Mouse (Mus musculus) cerebellum, adult 2 months (tissue): ENCODE data around the gene Fam193b. TPM values are rescaled to one million over a fixed set of nuclear protein-coding genes. Genes with fewer than 3 reads are reported as not detected.

Source experiments
- DNase-seq, 2 experiments: peaks; one replicate each; pipeline ENCODE4 v3.0.0; 2021
- H3K27ac ChIP-seq: fragments of 200-500 bp; 2 replicates; pipeline ENCODE4 v1.5.1; 2012; ENCODE audit warnings: low read length, control low read depth, inconsistent platforms; ENCODE audit not compliant: insufficient read depth
- H3K27me3 ChIP-seq: fragments of 200-500 bp; 2 replicates; pipeline ENCODE4 v1.6.1; 2012; ENCODE audit warnings: inconsistent platforms, mild to moderate bottlenecking, low read length, moderate library complexity; ENCODE audit not compliant: control insufficient read depth, insufficient read depth
- H3K4me1 ChIP-seq: fragments of 200-500 bp; 2 replicates; pipeline ENCODE4 v1.6.1; 2011; ENCODE audit warnings: low read length; ENCODE audit not compliant: control insufficient read depth, insufficient read depth
- H3K4me3 ChIP-seq: fragments of 200-500 bp; replicated peaks from 2 replicates; pipeline ENCODE3; 2011; ENCODE audit warnings: mild to moderate bottlenecking, low read depth, low read length, control low read depth; ENCODE audit not compliant: insufficient read depth
- CTCF ChIP-seq: fragments of 200-500 bp; IDR thresholded peaks from 2 replicates; pipeline ENCODE4 v1.5.1; 2011; ENCODE audit warnings: low read depth, mild to moderate bottlenecking, control low read depth, low read length, moderate library complexity, borderline replicate concordance; ENCODE audit not compliant: insufficient read depth
- POLR2A ChIP-seq: fragments of 200-500 bp; IDR thresholded peaks from 2 replicates; pipeline ENCODE4 v1.6.1; 2011; ENCODE audit warnings: low read length, control low read depth, borderline replicate concordance; ENCODE audit not compliant: insufficient read depth
- WGBS: fragments of 180-500 bp; shearing (Covaris S2); methylation state at CpG from one replicate; pipeline ENCODE4 v1.1.7; 2018; 5-methylcytosine and 5-hydroxymethylcytosine counted together
- polyA plus RNA-seq: library from polyadenylated mRNA; depleted of rRNA; stranded (reverse); fragments of >200 nt; gene quantifications from 2 replicates; pipeline ENCODE4 v1.2.3, GENCODE M21; 2012

The Fam193b gene
- polyA plus RNA-seq, 1 experiment: 127 TPM

DNA sequence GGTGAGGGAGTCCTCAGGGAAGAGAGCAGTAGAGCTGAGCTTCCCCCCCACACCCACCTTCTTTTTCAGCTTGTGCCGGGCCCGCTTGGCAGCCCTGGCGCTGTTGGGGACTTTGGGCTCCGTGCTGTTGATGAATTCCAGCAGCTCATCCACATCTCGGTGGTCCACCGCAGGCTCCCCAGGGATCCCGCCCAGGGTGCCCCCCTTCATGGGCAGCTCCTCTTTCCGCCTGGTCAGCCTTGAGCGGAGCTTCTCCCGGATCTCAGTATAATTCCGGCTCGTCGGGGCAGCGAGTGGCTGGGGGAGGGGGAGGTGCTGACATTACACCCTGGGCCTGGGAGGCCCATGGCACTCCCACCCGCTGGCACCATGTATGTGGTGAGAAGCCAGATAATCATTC lies 21.9 kb downstream of the Fam193b start:
- no peak for DNase-seq
- Histone ChIP-seq H3K27me3 (no peaks in the 10 kb centered on the region), H3K4me3 (no peak overlapping the region), H3K4me1 (no peaks in the 10 kb centered on the region), H3K27ac (no peak overlapping the region)
- 75% methylated on average over 15 of the region's 15 CpGs for WGBS
- TF ChIP-seq CTCF (no peak), POLR2A (no peak)

DNA sequence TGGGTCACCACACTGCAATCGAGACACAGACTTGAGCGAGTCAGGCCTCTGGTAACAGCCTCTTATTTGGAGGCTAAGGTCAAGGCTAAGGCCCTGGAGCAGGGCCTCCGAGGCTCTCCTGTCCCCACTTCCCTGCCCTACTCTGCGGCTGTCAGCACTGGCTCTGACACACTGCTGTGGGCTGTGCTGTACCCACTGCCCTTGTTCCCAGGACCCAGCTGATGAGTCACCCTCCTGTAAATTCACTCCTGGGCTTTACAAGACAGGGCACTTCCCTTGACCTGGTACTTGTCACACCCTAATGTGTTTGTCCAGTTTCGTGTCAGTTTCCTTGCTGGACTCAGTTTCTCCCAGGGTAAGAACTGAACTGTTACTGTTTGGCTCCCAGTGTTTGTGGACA lies 22.5 kb downstream of the Fam193b start:
- 92% methylated on average over 5 of the region's 5 CpGs for WGBS
- no peak for DNase-seq

DNA sequence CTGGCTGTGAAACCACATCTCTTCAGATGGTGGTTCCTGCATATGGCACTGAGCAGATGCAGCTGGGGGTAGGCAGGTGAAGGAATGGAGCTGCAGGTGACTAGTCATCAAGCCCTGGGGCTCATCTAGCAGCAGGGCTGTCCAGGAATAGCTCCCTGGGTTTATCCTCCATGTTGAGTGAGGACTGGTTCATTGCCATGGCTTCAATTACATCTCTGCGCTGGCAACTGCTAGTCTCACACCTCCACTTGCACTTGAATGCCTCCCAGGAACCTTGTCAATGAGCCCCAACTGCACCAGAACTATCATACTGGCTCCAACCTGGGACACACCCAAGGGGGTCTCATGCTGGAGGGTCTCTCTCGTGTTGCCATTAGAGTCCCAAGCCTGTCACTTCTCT lies 23.0 kb downstream of the Fam193b start:
- no peak for DNase-seq
- Histone ChIP-seq H3K27ac (no peak overlapping the region), H3K4me1 (no peaks in the 10 kb centered on the region), H3K4me3 (no peak overlapping the region), H3K27me3 (no peaks in the 10 kb centered on the region)
- 82% methylated on average over 2 of the region's 2 CpGs for WGBS
- TF ChIP-seq POLR2A (no peak), CTCF (no peak)

More for the DNA sequence above, 22.5 kb downstream of the Fam193b start:
- TF ChIP-seq CTCF (no peak), POLR2A (no peak)
- Histone ChIP-seq H3K27ac (no peak overlapping the region), H3K4me3 (no peak overlapping the region), H3K27me3 (no peaks in the 10 kb centered on the region), H3K4me1 (no peaks in the 10 kb centered on the region)

DNA sequence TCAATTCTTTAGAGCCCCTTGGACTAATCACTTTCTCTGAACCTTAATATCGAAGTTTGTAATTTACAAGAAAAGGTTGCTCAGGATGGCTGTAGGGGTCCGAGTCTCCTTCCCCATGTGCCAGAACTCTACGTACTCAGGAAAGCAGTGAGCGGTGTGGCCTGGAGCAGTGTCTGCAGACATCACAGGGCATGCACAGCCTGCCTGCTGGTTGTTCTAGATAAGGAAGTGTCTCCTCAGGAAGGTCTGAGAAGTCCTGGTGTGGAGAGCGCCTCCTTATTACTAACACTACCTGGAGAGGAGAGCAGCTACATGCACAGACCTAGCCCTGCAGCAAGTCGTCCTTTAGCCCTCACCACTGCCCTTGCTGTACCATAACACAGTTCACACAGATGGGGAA lies 26.1 kb downstream of the Fam193b start:
- WGBS: 86% methylated on average over 6 of the region's 6 CpGs
- DNase-seq: no peak
- TF ChIP-seq CTCF (no peak), POLR2A (no peak)
- no peaks in the 10 kb centered on the region for H3K4me1 ChIP-seq
- H3K27ac ChIP-seq: no peak overlapping the region
- no peak overlapping the region for H3K4me3 ChIP-seq
- no peaks in the 10 kb centered on the region for H3K27me3 ChIP-seq

DNA sequence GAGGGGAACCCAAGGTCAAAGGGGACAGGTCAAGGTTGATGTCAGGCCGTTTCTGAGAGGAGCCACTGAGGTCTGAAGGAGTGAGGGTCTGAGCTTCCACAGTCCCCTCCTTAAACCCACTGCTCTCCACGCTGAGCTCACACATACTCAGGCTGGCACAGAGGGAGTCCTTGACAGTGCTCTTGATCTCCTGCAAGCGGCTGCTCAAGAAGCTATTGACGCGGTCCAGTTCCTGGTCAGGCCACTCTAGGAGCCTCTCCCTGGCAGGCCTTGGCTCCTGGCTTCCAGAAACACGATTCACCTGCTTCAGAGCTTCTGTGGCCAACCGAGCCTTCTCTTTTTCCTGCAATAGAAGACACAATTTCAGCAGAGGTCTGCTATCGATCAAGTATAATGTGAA lies 27.5 kb downstream of the Fam193b start:
- H3K27ac ChIP-seq: no peak overlapping the region
- TF ChIP-seq POLR2A (no peak), CTCF (no peak)
- 85% methylated on average over 8 of the region's 8 CpGs for WGBS
- DNase-seq: no peak
- no peaks in the 10 kb centered on the region for H3K4me1 ChIP-seq
- H3K27me3 ChIP-seq: no peaks in the 10 kb centered on the region
- H3K4me3 ChIP-seq: no peak overlapping the region

DNA sequence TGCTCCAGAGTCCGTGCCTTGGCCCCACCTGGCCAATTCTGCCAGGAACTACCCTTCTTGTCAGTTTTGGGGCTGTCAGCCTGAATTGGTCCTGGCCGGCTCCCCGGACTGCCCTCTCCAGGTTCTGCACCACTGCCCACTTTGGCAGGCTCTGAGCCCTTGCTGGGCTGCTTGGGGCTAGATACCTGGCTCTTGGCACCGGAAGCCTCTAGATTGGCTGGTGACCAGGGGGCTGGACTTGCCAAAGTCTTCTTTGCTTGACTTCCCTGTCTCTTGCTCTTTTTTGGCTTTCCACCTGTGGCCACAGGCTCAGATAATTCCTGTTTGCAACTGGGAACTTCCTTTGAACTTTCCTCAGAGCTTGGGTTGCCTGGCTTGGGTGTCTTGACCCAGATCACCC lies 28.0 kb downstream of the Fam193b start:
- Histone ChIP-seq H3K4me3 (no peak overlapping the region), H3K27me3 (no peaks in the 10 kb centered on the region), H3K27ac (no peak overlapping the region), H3K4me1 (no peaks in the 10 kb centered on the region)
- TF ChIP-seq POLR2A (no peak), CTCF (no peak)
- peak; percentile 36 to 38 for DNase-seq
- 33% methylated on average over 4 of the region's 4 CpGs for WGBS

DNA sequence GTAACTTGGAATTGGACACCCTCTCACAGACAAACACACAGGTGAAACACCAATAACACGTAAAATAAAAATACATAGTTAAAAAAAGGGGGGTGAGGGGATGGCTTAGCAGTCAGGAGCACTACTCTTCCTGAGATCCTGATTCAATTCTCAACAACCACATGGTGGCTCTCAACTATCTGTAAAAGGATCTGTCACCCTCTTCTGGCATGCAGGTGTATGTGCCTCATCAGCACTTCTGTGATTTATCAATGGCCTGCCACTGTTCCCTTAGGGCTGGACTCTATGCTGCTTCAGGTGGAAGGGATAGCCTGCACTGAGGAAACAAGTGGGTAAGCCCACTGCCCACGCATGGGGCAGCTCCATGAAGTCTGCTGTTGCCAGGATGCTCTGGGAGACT lies 30.0 kb downstream of the Fam193b start:
- DNase-seq: peak in 1 of 2 experiments; percentile 40
- 83% methylated on average over 2 of the region's 2 CpGs for WGBS
- no peak overlapping the region for H3K27ac ChIP-seq

DNA sequence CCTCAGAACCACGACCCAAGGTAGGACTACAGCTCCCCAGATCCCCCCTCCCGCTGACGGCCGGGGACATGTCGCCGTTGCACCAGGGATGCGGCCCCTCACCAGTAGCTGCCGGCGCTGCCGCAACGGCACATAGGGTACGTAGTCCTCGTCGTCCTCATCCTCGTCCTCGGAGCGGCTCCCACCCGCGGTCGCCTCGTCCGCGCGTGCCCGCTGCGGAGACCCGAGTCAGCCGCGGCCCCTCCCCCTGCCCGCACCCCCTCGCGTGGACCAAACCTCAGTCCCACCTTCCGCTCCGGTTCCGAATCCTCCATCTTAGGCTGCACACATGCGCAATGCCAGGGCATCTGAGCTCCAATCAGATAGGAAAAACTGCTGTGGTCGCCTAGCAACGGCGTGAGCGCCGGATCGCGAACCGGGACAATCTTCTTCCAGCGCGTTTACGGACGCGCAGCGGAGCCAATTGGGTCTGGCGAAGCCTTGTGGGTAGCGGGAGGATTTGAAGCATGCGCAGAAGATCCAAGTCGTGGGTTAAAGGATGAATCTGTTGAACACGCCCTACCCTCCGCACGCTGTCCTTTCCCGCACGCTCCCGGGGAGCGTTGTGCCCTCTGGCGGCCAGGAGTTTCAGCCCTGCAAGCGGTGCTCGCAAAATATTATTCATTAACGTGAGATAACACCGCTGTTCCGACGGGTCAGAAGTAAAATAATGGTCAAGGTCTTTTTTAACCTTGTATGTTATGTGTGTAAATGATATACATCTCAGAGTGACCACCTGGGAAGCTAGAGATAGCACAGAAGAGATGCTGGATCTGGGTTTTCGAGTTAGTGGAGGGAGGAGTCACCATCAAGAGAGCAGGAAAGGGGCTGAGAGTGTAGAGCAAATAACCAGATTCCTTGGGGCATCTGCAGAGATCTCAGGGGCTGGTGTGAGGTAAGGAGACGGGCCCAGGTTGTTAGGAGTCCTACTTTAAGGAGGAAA lies 34.4 kb downstream of the Fam193b start, which contains the start of gene Ddx41:
Ddx41 (minus strand) TSS at position 465 of the 982 bp plus-strand sequence.
- Histone ChIP-seq H3K4me3 (peak within 1 kb of the TSS; percentile 84), H3K27ac (no peak within 1 kb of the TSS), H3K27me3 (no peaks in the 10 kb centered on the region), H3K4me1 (peaks cover 7% of the 10 kb centered on the region)
- DNase-seq: peak; percentile 100
- under 1% methylated on average over 70 of the region's 70 CpGs for WGBS
- TF ChIP-seq POLR2A: peak; percentile 73; the same call in 1 of the 2 replicates
- peak; percentile 89 for TF ChIP-seq CTCF

More for the DNA sequence above, 30.0 kb downstream of the Fam193b start:
- TF ChIP-seq POLR2A (no peak), CTCF (no peak)
- Histone ChIP-seq H3K27me3 (no peaks in the 10 kb centered on the region), H3K4me3 (no peak overlapping the region), H3K4me1 (no peaks in the 10 kb centered on the region)
